Mouse (Mus musculus) lung, postnatal 0 days (tissue): ENCODE results near the gene Acsm1.

Experiments
- CTCF ChIP-seq: IDR thresholded peaks from 2 replicates; pipeline ENCODE4 v1.5.1; 2016; ENCODE audit warnings: antibody characterized with exemption, mild to moderate bottlenecking
- EP300 ChIP-seq: IDR thresholded peaks from 2 replicates; pipeline ENCODE4 v1.6.1; 2016; ENCODE audit warnings: antibody characterized with exemption, mild to moderate bottlenecking, control low read depth

GRCm38 (mm10) chr7:119638773-119639172 is 31.9 kb downstream of the Acsm1 start:
- TF ChIP-seq CTCF = no peak
- no peak for TF ChIP-seq EP300
